Mouse (Mus musculus): ENCODE data around the gene Prkd3. TPM values are rescaled to one million over a fixed set of nuclear protein-coding genes. Genes with fewer than 3 reads are reported as not detected.
A peak's percentile ranks its signal among the peaks of the same experiment; 100 is the strongest.

Prkd3 gene
- polyA plus RNA-seq, 1 experiment from 2014 or later: 12.9 TPM

DNA sequence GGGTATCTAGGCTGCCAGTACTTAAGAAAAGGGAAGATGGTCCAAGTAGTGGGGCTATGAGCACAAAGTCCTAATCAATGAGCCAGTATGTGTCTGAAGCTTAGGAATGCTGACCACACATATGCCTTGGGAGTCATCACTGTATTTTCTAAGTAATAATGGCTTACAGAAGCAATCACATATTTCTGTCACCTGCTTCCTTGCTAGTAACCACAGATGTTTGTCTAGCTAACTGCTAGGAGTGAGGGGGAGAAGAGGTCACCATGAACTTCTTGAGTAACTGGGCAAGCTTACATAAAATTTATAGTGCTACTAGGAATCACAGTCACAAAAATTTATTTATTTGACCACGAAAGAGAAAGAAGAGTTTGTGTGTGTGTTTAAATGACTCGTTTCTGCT lies 22.5 kb downstream of the Prkd3 start:
- Histone ChIP-seq H3K36me3 (no peaks in the 10 kb centered on the region), H3K27me3 (replicated peaks) (no peaks in the 10 kb centered on the region), H3K4me1 (peaks cover 14% of the 10 kb centered on the region), H3K9me3 (replicated peaks) (no peaks in the 10 kb centered on the region), H3K4me3 (no peak overlapping the region), H3K27ac (no peak overlapping the region), H3K9ac (no peak overlapping the region), H3K4me2 (no peak overlapping the region)
- WGBS (ENCODE audit: insufficient replicate concordance): 66% methylated on average over 2 of the region's 2 CpGs
- ATAC-seq: no peak

DNA sequence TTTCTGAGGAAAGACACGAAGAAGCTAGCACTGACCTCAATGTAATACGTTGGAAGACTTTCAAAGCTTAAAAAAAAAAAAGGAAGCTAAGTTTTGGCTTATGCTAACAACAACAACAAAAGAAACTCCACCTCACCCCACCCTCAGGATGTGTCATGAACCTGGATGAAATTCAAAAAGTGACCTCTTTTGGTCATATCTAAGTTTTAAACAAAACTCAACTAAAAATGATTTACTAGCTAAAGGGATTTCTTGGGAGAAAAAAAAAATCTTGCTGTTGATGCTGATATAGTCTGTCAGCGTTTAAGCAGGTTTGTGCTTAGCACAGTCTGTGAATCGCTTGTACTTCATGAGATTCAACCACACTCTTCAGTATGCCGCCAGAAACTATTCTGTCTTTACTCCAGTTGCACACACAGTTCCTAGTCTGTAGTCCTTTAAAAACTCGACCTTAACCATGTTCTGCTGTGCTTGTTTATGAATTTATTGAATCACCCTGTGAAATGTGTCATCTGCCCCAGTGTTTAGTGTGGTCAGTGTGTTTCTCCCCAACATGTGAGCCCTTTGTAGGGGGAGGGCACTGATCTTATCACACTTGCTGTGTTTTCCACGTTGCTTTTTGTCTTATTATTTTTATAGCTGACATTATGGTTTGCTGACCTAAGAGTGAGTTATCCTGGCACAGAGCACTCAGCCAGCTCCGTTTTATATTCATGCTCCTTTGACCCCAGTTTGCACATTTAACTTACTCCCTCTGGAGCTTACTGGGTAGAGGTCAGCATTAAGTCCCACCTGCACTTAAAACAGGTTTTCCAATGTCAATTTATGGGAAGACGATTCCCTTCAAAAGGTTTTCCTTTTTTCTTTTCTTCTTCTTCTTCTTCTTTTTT lies 25.4 kb downstream of the Prkd3 start:
- H3K27ac ChIP-seq: no peak overlapping the region

DNA sequence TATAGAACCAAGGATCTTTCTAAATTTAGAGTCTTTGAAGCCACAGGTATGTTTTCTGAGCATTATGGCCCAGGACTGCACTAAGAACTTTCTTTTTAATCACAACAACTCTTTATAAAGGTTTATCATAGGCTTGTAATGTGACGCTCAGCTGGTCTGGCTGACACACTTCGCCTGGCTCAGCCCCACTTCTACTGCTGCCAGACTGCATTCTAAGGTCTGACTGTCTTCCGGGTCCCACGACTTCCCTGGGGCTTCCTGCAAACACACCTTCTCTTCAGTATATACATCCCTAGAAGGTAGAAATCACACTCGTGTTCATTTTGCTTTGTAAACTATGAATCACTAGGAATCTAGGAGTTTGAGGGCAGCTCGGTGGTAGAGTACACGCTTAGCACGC lies 26.2 kb downstream of the Prkd3 start:
- no peak overlapping the region for H3K4me2 ChIP-seq
- WGBS (ENCODE audit: insufficient replicate concordance): 82% methylated on average over 8 of the region's 8 CpGs
- H3K36me3 ChIP-seq: no peaks in the 10 kb centered on the region
- H3K4me3 ChIP-seq: no peak overlapping the region
- no peaks in the 10 kb centered on the region for H3K9me3 ChIP-seq (replicated peaks)
- ATAC-seq: no peak
- H3K27me3 ChIP-seq (replicated peaks): no peaks in the 10 kb centered on the region
- no peak overlapping the region for H3K9ac ChIP-seq
- H3K4me1 ChIP-seq: peaks cover 8% of the 10 kb centered on the region
- H3K27ac ChIP-seq: no peak overlapping the region

More for the DNA sequence above, 25.4 kb downstream of the Prkd3 start:
- Histone ChIP-seq H3K4me1 (peaks cover 14% of the 10 kb centered on the region), H3K9me3 (replicated peaks) (no peaks in the 10 kb centered on the region), H3K4me2 (no peak overlapping the region), H3K9ac (no peak overlapping the region), H3K4me3 (no peak overlapping the region), H3K27me3 (replicated peaks) (no peaks in the 10 kb centered on the region), H3K36me3 (no peaks in the 10 kb centered on the region)
- no peak for ATAC-seq
- WGBS (ENCODE audit: insufficient replicate concordance): 60% methylated on average over 9 of the region's 9 CpGs

DNA sequence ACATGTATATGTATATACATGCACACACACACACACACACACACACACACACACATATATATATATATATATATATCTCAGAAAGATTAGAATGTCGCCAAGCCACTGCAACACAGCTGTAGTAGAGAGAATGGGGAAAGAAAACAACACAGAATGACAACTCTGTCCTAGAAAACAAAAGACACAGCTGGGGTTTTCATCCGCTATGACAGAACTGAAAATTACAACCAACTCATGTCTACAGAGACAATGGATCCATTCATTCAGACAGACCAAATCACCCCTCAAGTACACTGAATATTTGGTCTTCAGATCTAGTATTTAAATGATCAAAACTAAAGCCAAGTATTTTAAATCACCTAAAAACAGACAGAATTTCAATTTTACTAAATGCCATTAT lies 26.9 kb downstream of the Prkd3 start:
- H3K27me3 ChIP-seq (replicated peaks): no peaks in the 10 kb centered on the region
- WGBS (ENCODE audit: insufficient replicate concordance): 66% methylated on average over 2 of the region's 2 CpGs
- ATAC-seq: no peak

GRCm38 (mm10) chr17:78992303-78993027 lies 28.2 kb downstream of the Prkd3 start:
- peaks cover 8% of the 10 kb centered on the region for H3K4me1 ChIP-seq
- WGBS (ENCODE audit: insufficient replicate concordance): 39% methylated on average over 9 of the region's 9 CpGs
- H3K36me3 ChIP-seq: no peaks in the 10 kb centered on the region
- no peak overlapping the region for H3K9ac ChIP-seq
- H3K27ac ChIP-seq: 0 out of 2 replicates have a peak overlapping the region, but pooled peaks have one; percentile 6
- H3K9me3 ChIP-seq (replicated peaks): no peaks in the 10 kb centered on the region
- no peak overlapping the region for H3K4me2 ChIP-seq
- peak; percentile 32; the same call in 1 of the 2 replicates for ATAC-seq
- no peaks in the 10 kb centered on the region for H3K27me3 ChIP-seq (replicated peaks)
- H3K4me3 ChIP-seq: no peak overlapping the region

More for the DNA sequence above, 26.9 kb downstream of the Prkd3 start:
- H3K36me3 ChIP-seq: no peaks in the 10 kb centered on the region
- H3K4me2 ChIP-seq: no peak overlapping the region
- H3K27ac ChIP-seq: no peak overlapping the region
- H3K4me3 ChIP-seq: no peak overlapping the region
- H3K4me1 ChIP-seq: peaks cover 8% of the 10 kb centered on the region
- no peak overlapping the region for H3K9ac ChIP-seq
- H3K9me3 ChIP-seq (replicated peaks): no peaks in the 10 kb centered on the region

DNA sequence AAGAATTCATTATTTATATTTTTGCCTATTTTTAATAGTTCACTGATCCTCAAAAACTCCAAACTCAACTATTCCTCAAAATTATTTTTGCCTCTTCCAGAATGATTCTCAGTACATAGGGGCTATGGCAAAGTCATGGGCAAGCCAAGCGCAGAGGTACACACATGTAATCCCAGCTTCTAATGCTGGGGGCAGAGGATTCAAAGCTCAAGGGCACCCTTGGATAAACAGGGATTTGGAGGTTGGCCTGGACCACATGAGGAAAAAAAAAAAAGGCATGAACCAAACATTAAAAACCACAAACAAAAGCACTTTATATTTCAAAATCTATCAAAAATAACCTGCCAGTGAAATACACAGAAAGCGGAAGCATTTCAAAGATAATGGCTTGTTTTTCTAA lies 29.1 kb downstream of the Prkd3 start:
- peaks cover 8% of the 10 kb centered on the region for H3K4me1 ChIP-seq
- no peak overlapping the region for H3K4me3 ChIP-seq
- 78% methylated on average over 2 of the region's 2 CpGs for WGBS (ENCODE audit: insufficient replicate concordance)
- H3K4me2 ChIP-seq: no peak overlapping the region
- no peaks in the 10 kb centered on the region for H3K27me3 ChIP-seq (replicated peaks)
- no peak overlapping the region for H3K27ac ChIP-seq
- ATAC-seq: no peak
- no peaks in the 10 kb centered on the region for H3K36me3 ChIP-seq
- H3K9me3 ChIP-seq (replicated peaks): no peaks in the 10 kb centered on the region
- no peak overlapping the region for H3K9ac ChIP-seq

DNA sequence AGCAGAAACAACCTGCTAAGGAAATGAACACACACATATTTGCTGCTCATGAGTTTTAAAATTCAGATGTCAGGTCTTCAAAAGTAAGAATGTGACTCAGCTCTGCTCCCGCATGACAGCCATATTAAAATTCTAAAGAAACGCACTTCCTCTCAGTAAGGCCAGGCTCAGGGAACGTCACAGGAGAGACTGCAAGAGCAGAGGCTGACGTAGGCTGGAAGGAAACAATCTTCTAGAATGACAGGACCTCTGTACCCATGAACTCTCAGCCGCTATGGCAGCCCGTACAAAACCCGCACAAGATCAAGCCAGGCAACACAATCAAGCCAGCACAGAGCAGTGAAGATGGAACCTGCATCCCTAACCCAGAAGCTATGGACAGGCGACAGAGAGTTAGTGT lies 31.6 kb downstream of the Prkd3 start:
- no peak for ATAC-seq
- Histone ChIP-seq H3K4me2 (no peak overlapping the region), H3K4me1 (peaks cover 8% of the 10 kb centered on the region), H3K27me3 (replicated peaks) (no peaks in the 10 kb centered on the region), H3K9ac (no peak overlapping the region), H3K27ac (no peak overlapping the region), H3K9me3 (replicated peaks) (no peaks in the 10 kb centered on the region), H3K36me3 (peaks cover 5% of the 10 kb centered on the region; the same call in 1 of the 2 replicates), H3K4me3 (no peak overlapping the region)
- 61% methylated on average over 8 of the region's 8 CpGs for WGBS (ENCODE audit: insufficient replicate concordance)

- Histone ChIP-seq H3K9me3 (replicated peaks) (no peaks in the 10 kb centered on the region), H3K36me3 (peaks cover 30% of the 10 kb centered on the region), H3K27ac (no peak overlapping the region), H3K4me1 (no peaks in the 10 kb centered on the region), H3K9ac (no peak overlapping the region), H3K27me3 (replicated peaks) (no peaks in the 10 kb centered on the region), H3K4me2 (no peak overlapping the region), H3K4me3 (no peak overlapping the region)
- no peak for ATAC-seq
- 84% methylated on average over 3 of the region's 3 CpGs for WGBS (ENCODE audit: insufficient replicate concordance)
These were observed 36.9 kb downstream of the Prkd3 start for GRCm38 (mm10) chr17:78983736-78984135.

- Histone ChIP-seq H3K36me3 (peaks cover 30% of the 10 kb centered on the region), H3K27ac (no peak overlapping the region), H3K4me2 (no peak overlapping the region), H3K4me3 (no peak overlapping the region), H3K4me1 (no peaks in the 10 kb centered on the region), H3K9me3 (replicated peaks) (no peaks in the 10 kb centered on the region), H3K9ac (no peak overlapping the region), H3K27me3 (replicated peaks) (no peaks in the 10 kb centered on the region)
- ATAC-seq: no peak
- WGBS (ENCODE audit: insufficient replicate concordance): 85% methylated on average over 8 of the region's 8 CpGs
These were observed 37.5 kb downstream of the Prkd3 start for GRCm38 (mm10) chr17:78983166-78983565.

GRCm38 (mm10) chr17:78968500-78968899 lies 52.1 kb downstream of the Prkd3 start:
- no peak overlapping the region for H3K4me2 ChIP-seq
- H3K9me3 ChIP-seq (replicated peaks): no peaks in the 10 kb centered on the region
- H3K4me3 ChIP-seq: no peak overlapping the region
- no peak overlapping the region for H3K27ac ChIP-seq
- no peak for ATAC-seq
- WGBS (ENCODE audit: insufficient replicate concordance): 72% methylated on average over 3 of the region's 3 CpGs
- H3K27me3 ChIP-seq (replicated peaks): no peaks in the 10 kb centered on the region
- H3K4me1 ChIP-seq: no peaks in the 10 kb centered on the region
- H3K9ac ChIP-seq: no peak overlapping the region
- peaks cover 33% of the 10 kb centered on the region for H3K36me3 ChIP-seq

GRCm38 (mm10) chr17:78966092-78966883 lies 54.3 kb downstream of the Prkd3 start:
- H3K36me3 ChIP-seq: peaks cover 40% of the 10 kb centered on the region
- WGBS (ENCODE audit: insufficient replicate concordance): 80% methylated on average over 11 of the region's 11 CpGs

More at GRCm38 (mm10) chr17:78966092-78966883, 54.3 kb downstream of the Prkd3 start:
- Histone ChIP-seq H3K9ac (no peak overlapping the region), H3K4me1 (no peaks in the 10 kb centered on the region), H3K4me3 (no peak overlapping the region), H3K9me3 (replicated peaks) (no peaks in the 10 kb centered on the region), H3K27ac (no peak overlapping the region), H3K27me3 (replicated peaks) (no peaks in the 10 kb centered on the region), H3K4me2 (no peak overlapping the region)
- ATAC-seq: no peak
